Mouse (Mus musculus): Measurements from ENCODE around the gene Rasgrp1.

Gene Rasgrp1

GRCm38 (mm10) chr2:117335552-117336188 lies 7.1 kb downstream of the Rasgrp1 start:
- no peak for DNase-seq (ENCODE audit: low read depth in 1 of 2, low spot score in 2 of 2)

GRCm38 (mm10) chr2:117331634-117332033 lies 11.2 kb downstream of the Rasgrp1 start:
- DNase-seq (ENCODE audit: low read depth in 1 of 2, low spot score in 2 of 2) = no peak

DNA sequence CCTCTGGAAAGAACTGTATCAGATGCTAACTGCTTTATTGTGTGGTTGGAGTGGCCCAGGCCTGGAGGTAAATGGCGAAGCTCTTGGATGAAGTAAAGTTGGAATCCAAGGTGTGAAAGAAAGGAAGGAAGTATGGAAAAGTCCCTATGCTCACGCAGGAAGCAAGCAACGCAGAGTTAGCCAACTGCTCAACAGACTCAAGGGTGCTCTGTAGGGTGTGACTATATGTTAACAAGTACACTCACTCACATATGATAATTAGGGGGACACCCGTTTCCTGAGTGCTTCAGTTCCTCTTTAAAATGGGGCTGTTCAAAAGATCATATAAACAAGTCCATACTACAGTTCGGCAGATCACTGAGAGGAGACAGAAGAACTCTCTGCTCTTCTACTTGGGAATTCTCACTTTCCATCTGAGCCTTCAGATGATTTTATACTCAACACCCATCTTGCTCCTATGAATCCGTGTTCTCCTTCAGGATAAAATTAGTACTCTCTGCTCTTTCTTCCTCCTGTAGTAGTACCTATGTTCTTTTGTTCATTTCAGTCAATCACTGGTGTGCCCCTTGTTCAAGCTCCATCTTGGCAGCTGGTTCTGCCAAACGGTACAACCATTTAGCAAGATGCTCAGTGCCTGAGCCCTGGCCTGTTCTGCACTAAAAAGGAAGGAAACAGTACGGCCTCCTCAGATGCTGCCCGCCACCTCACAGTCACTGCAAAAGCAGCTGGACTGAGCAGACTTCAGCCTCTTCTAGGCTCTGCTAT lies 14.1 kb downstream of the Rasgrp1 start:
- DNase-seq (ENCODE audit: low read depth in 1 of 2, low spot score in 2 of 2) = peak in 1 of 2 experiments; percentile 45

GRCm38 (mm10) chr2:117322399-117322798 lies 20.4 kb downstream of the Rasgrp1 start:
- no peak for DNase-seq (ENCODE audit: low read depth in 1 of 2, low spot score in 2 of 2)

- DNase-seq (ENCODE audit: low read depth in 1 of 2, low spot score in 2 of 2) = no peak
Measured at GRCm38 (mm10) chr2:117321231-117321630, 21.6 kb downstream of the Rasgrp1 start.

GRCm38 (mm10) chr2:117318991-117319390 lies 23.8 kb downstream of the Rasgrp1 start:
- DNase-seq (ENCODE audit: low read depth in 1 of 2, low spot score in 2 of 2) = no peak

DNA sequence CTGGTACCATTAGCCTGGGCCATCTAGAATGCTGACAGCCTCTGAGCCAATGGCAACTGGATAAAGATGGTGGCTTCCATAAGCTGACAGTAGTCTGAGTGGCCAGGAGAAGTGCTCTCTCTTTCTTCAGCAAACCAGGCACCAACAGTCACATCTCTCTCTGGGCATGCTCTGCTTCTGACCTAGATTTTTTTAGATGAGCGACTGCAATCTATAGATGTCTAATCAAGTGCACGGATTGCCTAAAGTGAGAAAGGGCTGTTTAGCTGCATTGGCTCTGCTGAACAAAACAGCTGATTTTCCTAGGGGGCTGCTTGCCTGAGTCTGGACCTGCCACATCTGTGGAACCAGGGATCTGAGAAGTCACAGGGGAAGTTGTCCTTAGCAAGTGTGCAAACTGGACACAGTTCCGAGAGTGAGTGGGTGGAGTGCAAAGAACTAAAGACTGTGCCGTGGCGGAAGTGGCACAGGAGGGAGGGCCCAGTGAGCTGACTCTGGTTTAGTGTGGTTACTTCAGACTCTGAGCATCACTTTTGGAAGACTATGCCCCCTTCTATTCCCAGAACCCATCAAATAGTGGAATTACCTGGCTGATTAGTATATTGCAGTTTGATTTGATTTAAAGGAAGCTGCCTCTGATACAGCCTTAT lies 29.1 kb downstream of the Rasgrp1 start:
- no peak for DNase-seq (ENCODE audit: low read depth in 1 of 2, low spot score in 2 of 2)

DNA sequence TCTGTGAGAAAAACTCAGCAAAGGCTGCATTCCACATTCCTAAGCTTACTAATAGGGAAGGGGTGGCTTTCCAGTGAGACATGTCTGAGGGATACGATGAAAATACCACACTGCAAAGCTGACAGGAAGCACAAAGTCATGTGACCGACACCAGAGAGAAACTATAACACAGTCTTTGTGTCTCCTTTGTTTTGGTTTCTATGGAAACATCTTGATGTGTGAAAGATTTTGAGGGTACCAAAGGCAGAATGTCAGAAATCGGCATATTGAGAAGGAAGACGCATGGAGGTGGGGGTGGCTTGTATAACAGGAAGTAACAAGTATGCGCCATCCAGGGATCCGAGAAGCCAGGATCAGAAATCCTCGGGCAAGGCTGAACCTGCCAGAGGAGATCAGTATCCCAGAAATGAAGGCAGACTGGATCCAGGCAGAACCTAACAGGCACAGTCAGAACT lies 30.3 kb downstream of the Rasgrp1 start:
- no peak for DNase-seq (ENCODE audit: low read depth in 1 of 2, low spot score in 2 of 2)

DNA sequence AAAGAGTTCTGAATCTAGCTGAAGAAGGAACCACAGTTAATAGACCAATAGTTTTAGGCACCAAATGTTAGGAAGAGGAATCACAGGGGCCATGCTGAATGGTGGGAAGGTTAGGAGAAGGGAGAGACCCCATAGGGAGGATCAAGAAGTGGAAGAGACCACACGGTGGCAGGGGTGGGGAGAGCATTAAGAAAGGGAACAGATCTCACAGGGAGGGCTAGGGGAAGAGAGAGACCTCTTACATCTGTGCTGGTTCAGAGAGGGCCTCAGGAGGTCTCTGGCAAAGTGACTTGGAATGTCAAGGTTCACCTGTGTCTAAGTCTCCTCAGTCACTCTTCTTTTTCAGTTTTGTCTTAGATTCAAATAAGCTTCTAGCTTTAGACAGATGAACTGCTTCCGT lies 30.8 kb downstream of the Rasgrp1 start:
- DNase-seq (ENCODE audit: low read depth in 1 of 2, low spot score in 2 of 2) = no peak

- DNase-seq (ENCODE audit: low read depth in 1 of 2, low spot score in 2 of 2) = no peak
Measured at GRCm38 (mm10) chr2:117311349-117311748, 31.5 kb downstream of the Rasgrp1 start.

DNA sequence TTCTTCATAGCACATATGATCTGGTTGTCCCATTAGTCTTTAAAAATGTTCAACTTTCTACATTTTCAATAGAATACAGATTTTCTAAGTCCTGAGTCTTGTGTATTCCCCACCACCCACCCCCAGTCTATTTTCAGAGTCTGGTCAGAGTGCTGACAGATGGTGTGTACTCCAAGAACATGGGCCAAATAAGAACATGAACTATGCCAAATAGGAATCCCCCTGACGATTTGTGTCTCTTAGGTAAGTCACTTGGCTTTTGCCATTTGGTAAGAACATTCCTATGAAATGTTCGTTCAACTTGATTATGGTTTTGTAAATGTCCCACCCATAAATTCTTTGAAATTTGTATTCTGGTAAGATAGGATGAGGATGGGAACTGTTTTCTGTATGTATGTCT lies 33.8 kb downstream of the Rasgrp1 start:
- DNase-seq (ENCODE audit: low read depth in 1 of 2, low spot score in 2 of 2) = no peak

DNA sequence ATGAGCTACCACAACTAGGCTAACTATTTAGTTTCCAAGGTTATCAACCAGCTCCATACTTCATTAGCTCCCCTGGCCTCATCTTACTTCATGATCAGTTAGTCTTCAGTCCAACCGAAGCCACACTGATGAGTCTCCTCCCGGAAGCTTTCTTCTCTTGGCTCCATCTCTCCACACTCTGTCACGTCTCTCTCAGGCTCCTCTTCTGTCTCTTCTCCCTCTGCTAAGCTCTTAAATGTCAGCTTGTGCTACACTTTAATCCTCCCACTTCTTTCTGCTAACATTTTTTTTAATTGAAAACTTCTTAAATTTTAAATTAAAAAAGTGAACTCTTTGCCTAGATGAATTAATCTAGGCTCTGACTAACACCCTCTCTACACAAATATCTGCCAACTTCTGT lies 34.8 kb downstream of the Rasgrp1 start:
- DNase-seq (ENCODE audit: low read depth in 1 of 2, low spot score in 2 of 2) = no peak

DNA sequence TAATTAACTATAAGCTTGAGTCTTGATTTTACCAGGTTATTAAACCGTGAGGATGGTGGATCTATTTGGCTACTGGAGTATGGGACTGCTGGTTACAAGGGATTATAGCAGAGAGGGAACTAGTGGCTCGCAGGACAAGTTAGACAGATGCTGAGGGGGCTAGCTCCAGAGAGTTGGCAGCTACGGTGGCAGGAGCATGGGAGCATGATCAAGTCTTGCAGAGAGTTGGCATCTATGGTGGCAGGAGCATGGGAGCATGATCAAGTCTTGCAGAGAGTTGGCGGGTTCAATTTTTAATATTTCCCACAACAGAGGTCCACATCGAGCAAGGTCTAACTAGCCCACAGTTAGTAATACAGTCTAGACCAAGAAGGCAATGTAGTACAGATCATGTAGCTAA lies 37.9 kb downstream of the Rasgrp1 start:
- DNase-seq (ENCODE audit: low read depth in 1 of 2, low spot score in 2 of 2) = no peak

DNA sequence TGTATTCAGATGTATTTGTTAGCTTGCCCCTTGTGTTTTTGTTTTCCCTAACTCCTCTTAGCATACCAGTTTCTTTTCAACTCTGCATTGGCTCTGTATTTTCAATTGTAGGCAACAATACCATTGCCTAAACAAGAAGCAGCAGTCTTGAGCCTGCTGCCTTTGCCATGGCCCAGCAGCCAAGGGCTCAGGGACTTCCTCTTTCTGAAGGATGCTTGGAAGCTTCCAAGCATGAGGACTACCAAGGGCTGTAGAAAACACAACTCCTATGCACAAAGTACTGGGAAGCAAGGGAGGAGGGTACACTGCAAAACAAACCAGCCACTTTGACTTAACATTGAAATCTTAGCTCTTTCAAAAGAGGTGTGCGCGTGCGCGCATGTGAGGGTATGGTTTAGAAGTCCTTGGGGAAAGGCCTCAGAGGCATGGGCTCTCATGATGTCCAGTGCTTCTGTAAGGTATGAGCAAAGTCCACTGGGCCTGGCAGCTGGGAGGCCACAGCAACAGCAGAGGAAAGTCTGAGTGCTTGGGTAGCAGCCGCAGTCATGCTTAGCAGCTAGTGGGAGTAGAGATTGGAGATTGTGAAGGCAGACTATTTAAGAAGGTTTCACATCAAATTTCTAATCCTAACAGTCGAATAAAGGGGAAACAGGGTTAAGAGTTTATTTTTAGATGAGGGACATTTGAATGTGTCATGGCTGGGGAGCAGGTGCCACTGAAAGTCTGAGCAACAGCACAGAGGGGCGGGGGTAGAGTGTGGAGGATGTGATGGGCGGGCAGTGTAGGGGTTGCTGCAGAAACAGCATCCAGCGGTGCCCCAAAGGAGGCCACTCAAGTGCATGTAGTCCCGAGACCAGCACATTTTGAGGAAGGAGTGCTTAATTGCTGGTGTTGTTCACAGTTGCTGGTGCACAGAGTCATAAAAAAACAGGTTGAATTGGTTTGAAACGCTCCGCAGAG lies 39.1 kb downstream of the Rasgrp1 start:
- DNase-seq (ENCODE audit: low read depth in 1 of 2, low spot score in 2 of 2) = peak; percentile 54 to 73

DNA sequence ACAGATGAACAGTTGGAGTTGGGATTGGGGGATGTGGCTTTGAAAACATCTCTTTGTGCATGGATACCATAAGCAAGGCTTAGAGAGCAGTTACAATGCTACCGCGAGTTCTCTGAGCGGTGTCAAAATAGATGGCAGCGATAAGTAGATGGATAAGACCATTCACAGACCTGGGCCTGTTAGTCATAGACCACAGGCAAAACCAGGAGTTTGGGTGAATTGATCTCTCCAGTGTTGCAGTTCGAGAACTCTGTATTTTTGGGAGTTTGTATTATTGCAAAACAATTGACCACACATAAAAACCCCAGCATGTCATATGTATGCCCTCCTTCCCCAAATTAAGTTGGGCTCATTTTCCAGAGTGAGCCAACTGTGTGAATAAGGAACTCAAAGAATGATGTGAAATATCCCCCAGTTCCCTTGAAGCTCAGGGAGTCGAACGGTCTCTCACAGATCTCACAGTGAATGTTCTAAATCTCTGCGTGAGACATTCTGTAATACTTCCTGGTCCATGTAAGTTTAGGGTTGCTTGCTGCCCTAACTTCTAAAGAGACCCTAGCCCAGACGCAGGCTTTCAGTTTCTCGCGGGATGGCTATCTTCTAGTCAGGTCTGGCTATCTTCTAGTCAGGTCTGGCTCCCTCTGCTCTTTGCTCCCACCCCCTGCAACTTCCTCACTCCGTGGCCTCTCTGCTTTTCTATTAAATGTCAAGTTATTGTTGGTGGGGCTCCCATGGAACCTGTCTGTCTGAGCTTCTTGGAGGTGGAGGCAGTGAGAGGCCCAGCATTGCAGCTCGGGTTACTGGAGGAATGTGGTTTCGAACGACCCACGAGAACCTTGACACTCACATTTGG lies 43.0 kb downstream of the Rasgrp1 start:
- peak; percentile 23 to 66 for DNase-seq (ENCODE audit: low read depth in 1 of 2, low spot score in 2 of 2)

DNA sequence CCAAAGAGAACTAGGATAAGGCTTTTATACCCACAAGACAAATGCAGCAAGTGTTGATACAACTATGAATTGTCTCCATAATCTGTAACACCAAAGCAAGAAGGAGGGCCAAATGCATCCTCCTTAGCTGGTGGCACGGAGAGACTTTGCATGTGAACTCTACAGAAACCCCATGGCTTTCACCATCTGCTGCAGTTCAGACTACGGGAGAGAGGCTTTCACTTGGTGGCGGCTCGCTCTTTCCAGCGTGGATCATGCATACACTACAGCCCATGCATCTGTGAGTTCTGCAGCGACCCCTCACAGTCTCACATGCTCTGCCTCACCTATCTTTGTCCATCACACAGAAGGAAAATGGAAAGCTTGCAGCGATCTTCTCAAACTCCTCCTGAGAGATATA lies 54.5 kb downstream of the Rasgrp1 start:
- no peak for DNase-seq (ENCODE audit: low read depth in 1 of 2, low spot score in 2 of 2)

GRCm38 (mm10) chr2:117263786-117264408 lies 78.9 kb downstream of the Rasgrp1 start:
- peak in 1 of 2 experiments; percentile 56 for DNase-seq (ENCODE audit: low read depth in 1 of 2, low spot score in 2 of 2)

DNA sequence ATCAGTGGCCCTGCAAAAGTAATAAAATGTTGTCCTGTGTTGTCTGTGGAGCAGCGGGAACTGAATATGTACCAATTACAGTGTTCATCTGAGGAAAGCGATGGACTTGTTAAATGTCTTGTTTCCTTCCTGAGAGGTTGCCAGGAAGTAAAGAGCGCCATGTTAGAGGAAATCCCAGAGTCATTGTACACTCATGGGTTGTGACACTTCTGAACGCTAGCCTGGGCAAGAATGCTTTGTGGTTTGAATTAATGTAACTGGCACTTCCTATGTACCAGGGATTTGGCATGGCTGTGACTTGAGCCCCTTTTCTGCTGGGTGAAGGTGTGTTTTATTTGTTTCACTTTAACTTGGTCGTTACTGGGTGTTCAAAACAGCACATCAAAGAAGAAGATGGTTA lies 80.6 kb downstream of the Rasgrp1 start:
- DNase-seq (ENCODE audit: low read depth in 1 of 2, low spot score in 2 of 2) = no peak

GRCm38 (mm10) chr2:117257617-117258016 lies 85.2 kb downstream of the Rasgrp1 start:
- no peak for DNase-seq (ENCODE audit: low read depth in 1 of 2, low spot score in 2 of 2)

DNA sequence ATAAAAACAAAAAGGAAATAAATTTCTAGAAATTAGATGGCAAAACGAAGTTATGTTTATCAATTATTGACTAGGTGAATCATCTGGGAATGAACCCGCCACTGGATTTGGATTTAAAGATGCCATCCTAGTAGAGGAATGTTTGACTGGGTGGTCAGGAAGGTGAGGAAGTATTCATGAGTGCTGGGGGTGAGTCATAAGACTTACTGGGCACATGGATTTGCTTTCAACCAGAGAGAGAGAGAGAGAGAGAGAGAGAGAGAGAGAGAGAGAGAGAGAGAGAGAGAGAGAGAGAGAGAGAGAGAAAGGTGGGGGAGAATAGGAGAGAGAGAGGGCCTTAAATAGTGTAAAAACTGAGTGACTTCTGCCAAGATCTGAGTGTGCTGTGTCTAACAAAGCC lies 87.4 kb downstream of the Rasgrp1 start:
- no peak for DNase-seq (ENCODE audit: low read depth in 1 of 2, low spot score in 2 of 2)
